Mouse (Mus musculus): ENCODE results near the gene Mab21l2. TPM values are rescaled to one million over a fixed set of nuclear protein-coding genes. Genes with fewer than 3 reads are reported as not detected.

The Mab21l2 gene
- 110 and 127 TPM in 2 replicates for polyA plus RNA-seq (2015; fragmentation: Nextera tagmentation; extraction: Ambion mirVana)

DNA sequence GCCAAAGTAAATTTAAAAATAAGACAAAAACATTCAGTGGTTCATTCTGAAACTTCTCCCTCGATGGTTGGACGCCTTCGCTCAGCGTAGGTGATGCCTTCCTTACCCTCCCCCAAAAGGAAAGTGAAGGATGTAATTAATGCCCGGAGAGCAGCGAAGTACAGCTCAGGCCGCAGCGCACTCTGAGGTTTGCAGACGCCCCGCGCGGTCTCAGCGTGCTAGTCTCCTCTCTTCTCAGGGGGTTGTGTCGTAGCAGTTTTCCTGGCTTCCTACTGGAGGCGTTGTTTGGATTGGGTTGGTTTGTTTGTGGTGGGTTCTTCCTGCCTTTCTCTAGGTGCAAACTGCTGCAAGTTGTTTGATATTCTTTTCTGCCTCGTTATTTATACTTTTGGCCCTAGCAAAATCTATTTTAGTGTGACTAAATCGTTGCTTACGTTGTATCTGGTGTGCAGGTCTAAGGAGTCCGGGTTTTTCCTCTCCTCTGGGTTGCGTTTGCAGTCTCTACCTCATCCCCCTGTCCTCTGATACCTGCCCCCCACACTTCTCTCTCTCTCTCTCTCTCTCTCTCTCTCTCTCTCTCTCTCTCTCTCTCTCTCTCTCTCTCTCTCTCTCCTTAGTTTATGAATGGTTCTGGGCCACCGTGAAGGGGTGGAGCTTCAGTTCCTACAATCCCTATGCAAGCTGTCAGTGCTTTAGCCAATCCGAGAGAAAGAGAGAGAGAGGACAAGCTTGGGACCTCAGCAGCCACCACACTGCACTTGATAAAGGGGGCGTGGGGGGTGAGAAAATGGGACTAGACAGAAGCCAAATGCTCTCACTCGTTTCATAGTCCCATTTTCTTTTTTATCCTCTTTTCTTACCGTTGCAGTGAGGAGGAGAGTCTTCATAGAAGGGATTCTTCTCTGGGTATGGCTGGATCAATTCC, at the start of gene Mab21l2:
TSS of gene Mab21l2 (minus strand) at position 539 of the 925 bp plus-strand sequence.
- 7% methylated on average over 25 of the region's 25 CpGs for WGBS
- peak within 1 kb of the TSS; percentile 51 for H3K4me3 ChIP-seq (replicated peaks)
- peak; percentile 89 for ATAC-seq
- H3K4me2 ChIP-seq (replicated peaks), result peak within 1 kb of the TSS; percentile 62
- peak within 1 kb of the TSS; percentile 96 for H3K27ac ChIP-seq
- no peaks in the 10 kb centered on the region for H3K36me3 ChIP-seq
- H3K4me1 ChIP-seq (replicated peaks), result no peaks in the 10 kb centered on the region
- H3K9ac ChIP-seq, result peak within 1 kb of the TSS; percentile 77
- 0 out of 2 replicates have a peak, but pooled peaks cover 5% of the 10 kb centered on the region for H3K27me3 ChIP-seq (replicated peaks)
- H3K9me3 ChIP-seq, result no peaks in the 10 kb centered on the region

DNA sequence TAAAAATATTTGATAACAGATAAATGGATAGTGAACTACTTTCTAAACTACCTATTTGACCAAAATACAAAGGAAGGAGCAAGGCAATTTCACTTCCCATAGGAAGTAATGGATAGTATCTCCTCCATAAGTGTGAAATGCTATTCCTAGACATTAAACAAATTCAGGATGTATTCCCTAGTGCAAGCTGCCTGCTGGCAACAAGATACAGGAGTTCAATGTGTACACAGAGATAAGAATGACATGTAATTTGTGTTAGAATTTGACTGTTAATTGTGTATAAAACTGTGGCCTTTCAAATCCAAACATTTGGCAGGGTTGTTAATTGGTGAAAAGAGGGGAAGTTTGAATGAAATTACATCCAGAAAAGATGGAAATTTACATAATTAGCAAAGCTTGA, 26.9 kb upstream of the Mab21l2 start:
- Histone ChIP-seq H3K4me2 (replicated peaks) (no peak overlapping the region), H3K27me3 (replicated peaks) (no peaks in the 10 kb centered on the region), H3K4me3 (replicated peaks) (no peak overlapping the region), H3K4me1 (replicated peaks) (no peaks in the 10 kb centered on the region), H3K9ac (no peak overlapping the region), H3K9me3 (no peaks in the 10 kb centered on the region), H3K36me3 (no peaks in the 10 kb centered on the region), H3K27ac (no peak overlapping the region)
- ATAC-seq, result no peak

DNA sequence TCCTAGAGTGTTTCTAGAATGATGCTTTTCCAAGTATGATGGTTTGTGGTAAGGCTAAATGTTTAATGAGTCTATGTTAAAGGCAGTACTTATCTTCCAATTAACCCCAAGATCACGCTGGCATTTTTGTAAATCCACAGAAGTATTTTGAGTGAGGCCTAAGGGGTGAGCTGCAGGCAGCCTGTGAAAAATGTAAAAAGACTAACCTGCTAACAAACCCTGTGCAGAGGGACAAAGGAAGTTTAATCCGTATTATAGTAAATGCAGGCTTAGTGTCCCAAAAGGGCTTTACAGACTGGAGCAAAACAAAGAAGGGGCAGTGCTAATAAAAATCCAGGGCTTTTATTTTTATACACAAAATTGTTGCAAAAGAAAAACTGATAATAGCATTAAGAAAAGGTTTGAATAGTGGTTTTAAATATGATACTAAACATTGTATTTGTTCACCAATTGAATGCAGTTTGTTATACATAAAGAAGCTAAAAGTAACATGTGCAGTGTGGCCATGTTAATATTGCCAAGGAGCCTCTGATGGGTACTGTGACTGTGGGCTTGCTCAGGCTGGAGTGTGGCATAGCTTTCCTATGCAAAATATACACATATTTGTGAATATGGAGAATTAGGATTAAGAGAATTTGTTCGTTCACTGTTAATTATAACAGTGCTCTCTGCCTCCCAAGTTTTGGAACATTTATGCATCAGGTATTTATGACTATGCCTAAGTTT, 24.3 kb upstream of the Mab21l2 start:
- WGBS, result 72% methylated on average over 3 of the region's 3 CpGs

DNA sequence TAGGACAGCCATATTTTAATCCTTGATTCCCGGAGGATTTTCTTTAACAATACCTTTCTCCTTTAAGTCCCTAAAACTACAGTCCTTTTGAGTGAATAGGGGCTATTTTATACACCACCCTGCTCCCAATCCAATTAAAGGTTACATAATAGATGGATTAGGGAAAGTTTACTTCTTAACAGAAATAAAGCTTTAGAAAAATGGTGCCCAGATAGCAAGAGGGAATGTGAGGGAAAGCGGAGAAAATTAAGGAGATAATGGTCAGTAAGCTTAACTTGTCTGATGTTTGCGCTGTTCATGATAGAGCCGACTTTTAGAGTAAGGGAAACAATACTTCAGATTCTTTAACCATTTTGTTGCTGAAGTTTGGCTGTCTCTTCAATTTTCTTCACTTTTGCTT, 23.1 kb upstream of the Mab21l2 start:
- Histone ChIP-seq H3K36me3 (no peaks in the 10 kb centered on the region), H3K27me3 (replicated peaks) (no peaks in the 10 kb centered on the region), H3K27ac (no peak overlapping the region), H3K4me2 (replicated peaks) (no peak overlapping the region), H3K9ac (no peak overlapping the region), H3K9me3 (no peaks in the 10 kb centered on the region), H3K4me1 (replicated peaks) (no peaks in the 10 kb centered on the region), H3K4me3 (replicated peaks) (no peak overlapping the region)
- ATAC-seq, result no peak
- 48% methylated on average over 4 of the region's 4 CpGs for WGBS

More for the DNA sequence above, 24.3 kb upstream of the Mab21l2 start:
- H3K27me3 ChIP-seq (replicated peaks), result no peaks in the 10 kb centered on the region
- H3K27ac ChIP-seq, result no peak overlapping the region
- H3K9me3 ChIP-seq, result no peaks in the 10 kb centered on the region
- H3K36me3 ChIP-seq, result no peaks in the 10 kb centered on the region
- H3K4me1 ChIP-seq (replicated peaks), result no peaks in the 10 kb centered on the region
- no peak overlapping the region for H3K9ac ChIP-seq
- no peak overlapping the region for H3K4me2 ChIP-seq (replicated peaks)
- ATAC-seq, result no peak
- H3K4me3 ChIP-seq (replicated peaks), result no peak overlapping the region

DNA sequence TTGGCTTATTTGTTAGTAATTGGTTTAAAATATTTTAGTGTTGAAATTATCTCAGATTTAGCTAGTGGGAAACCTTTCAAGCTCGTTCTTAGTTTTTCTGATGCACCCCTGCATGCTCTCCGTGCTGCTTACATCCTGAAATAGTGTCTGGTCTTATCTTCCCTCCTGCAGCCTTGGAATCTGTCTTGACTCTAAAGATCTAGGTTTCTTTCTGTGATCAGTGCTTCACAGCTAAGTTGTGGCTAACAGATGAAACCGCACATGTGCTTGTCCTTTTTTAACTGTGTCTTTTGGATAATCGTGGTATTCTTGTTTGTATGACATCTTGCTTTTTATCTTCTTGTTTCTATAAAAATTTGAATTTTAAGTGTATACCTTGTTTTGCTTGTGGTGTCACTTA, 18.9 kb upstream of the Mab21l2 start:
- H3K4me1 ChIP-seq (replicated peaks), result no peaks in the 10 kb centered on the region
- no peak overlapping the region for H3K4me3 ChIP-seq (replicated peaks)
- H3K9me3 ChIP-seq, result no peaks in the 10 kb centered on the region
- no peak for ATAC-seq
- no peaks in the 10 kb centered on the region for H3K27me3 ChIP-seq (replicated peaks)
- 77% methylated on average over 4 of the region's 4 CpGs for WGBS
- H3K27ac ChIP-seq, result no peak overlapping the region
- H3K9ac ChIP-seq, result no peak overlapping the region
- H3K4me2 ChIP-seq (replicated peaks), result no peak overlapping the region
- no peaks in the 10 kb centered on the region for H3K36me3 ChIP-seq

DNA sequence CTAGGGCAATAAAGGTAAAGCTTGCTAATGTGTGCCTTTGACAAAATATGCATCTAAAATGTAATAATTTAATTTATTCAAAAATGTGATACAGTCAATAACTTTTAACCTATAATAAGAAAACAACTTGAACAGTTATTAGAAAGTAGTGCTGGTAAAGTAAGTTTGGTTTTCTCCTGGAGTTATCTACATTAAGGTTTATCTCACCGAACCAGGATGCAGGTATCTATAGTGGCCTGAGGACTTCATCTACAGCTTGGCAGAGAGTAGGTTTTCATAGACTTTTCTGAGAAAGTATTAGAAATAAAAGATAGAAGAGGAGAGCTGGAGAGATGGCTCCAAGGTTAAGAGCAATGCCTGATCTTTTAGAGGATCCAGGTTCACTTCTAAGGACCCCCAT, 13.0 kb upstream of the Mab21l2 start:
- 96% methylated on average over 1 of the region's 1 CpGs for WGBS
- H3K27ac ChIP-seq, result no peak overlapping the region
- no peak for ATAC-seq

DNA sequence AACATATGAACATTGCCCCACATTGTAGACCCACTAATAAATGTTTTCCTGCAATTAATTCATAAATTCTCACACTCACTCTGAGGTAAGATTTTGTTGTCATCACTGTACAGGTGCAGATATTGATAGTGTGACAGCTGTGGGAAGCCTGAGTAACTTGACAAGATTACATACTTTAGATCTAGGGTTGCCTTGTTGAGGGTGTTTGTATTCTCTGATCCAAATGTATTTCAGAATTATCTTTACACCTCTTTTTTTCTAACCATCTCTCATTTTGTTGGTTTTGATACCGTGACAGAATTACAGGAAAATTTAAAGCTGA, 12.6 kb upstream of the Mab21l2 start:
- no peak for ATAC-seq
- no peak overlapping the region for H3K9ac ChIP-seq
- 94% methylated on average over 1 of the region's 1 CpGs for WGBS

More for the DNA sequence above, 13.0 kb upstream of the Mab21l2 start:
- Histone ChIP-seq H3K4me2 (replicated peaks) (no peak overlapping the region), H3K9me3 (no peaks in the 10 kb centered on the region), H3K9ac (no peak overlapping the region), H3K4me1 (replicated peaks) (0 out of 2 replicates have a peak, but pooled peaks cover 2% of the 10 kb centered on the region), H3K27me3 (replicated peaks) (no peaks in the 10 kb centered on the region), H3K4me3 (replicated peaks) (no peak overlapping the region), H3K36me3 (no peaks in the 10 kb centered on the region)

DNA sequence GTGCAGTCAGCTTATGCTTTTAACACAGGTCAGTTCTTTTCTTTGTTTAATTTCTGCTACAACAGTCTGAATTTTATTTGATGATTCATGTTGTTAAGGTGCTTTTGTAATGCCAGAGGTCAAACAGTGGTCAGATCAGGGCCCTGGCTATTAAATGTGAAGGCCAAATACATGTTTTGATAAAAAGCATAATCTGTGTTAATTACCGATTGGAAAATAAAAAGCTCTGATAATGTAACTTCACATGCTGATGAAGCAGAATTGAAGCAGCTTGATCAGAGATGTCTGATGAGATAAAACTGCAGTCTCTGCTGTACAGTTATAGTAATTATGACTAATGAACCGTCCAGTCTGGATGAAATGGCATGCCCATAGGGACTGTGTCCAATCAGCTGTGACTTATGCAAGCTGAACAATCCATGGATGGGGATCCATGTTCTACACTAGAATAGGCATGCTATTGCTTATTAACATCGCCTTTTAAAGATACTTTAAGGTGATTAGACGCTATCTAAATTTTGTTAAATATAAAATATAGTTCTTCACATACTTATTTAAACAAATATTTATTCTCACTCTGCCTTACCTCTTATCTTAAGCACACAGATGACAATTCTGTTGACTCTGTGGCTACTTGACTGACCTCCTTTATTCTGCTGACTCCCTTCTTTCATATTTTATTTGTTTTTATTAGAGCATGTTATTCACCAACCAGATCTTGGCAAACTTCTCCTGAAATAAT, 12.0 kb upstream of the Mab21l2 start:
- no peak overlapping the region for H3K9ac ChIP-seq
- no peak overlapping the region for H3K4me3 ChIP-seq (replicated peaks)
- no peak for ATAC-seq
- 0 out of 2 replicates have a peak, but pooled peaks cover 2% of the 10 kb centered on the region for H3K4me1 ChIP-seq (replicated peaks)
- no peaks in the 10 kb centered on the region for H3K27me3 ChIP-seq (replicated peaks)
- 73% methylated on average over 4 of the region's 4 CpGs for WGBS
- no peaks in the 10 kb centered on the region for H3K36me3 ChIP-seq
- no peak overlapping the region for H3K27ac ChIP-seq
- H3K9me3 ChIP-seq, result no peaks in the 10 kb centered on the region
- no peak overlapping the region for H3K4me2 ChIP-seq (replicated peaks)

More for the DNA sequence above, 12.6 kb upstream of the Mab21l2 start:
- Histone ChIP-seq H3K27ac (no peak overlapping the region), H3K27me3 (replicated peaks) (no peaks in the 10 kb centered on the region), H3K4me2 (replicated peaks) (no peak overlapping the region), H3K36me3 (no peaks in the 10 kb centered on the region), H3K9me3 (no peaks in the 10 kb centered on the region), H3K4me3 (replicated peaks) (no peak overlapping the region), H3K4me1 (replicated peaks) (0 out of 2 replicates have a peak, but pooled peaks cover 2% of the 10 kb centered on the region)

DNA sequence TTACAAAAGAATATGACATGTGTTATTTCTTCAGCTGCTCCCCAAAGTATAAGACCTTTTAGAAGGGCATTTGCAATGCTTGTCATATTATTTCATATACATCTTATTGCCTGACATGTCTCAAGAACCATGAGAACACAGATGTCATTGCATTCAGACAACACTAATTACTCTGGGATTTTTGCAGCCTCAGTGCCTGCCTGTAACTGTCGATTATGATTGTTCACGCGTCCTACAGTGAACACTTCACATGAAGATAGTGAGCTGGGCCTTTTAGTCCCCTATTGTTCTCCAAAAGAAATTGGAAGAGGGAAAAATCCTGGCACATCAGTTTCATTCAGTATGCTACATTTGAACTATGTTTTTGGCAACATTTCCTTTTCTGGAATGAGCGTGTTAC, 11.2 kb upstream of the Mab21l2 start:
- no peak for ATAC-seq
- Histone ChIP-seq H3K36me3 (no peaks in the 10 kb centered on the region), H3K4me3 (replicated peaks) (no peak overlapping the region), H3K27ac (no peak overlapping the region), H3K4me2 (replicated peaks) (no peak overlapping the region), H3K27me3 (replicated peaks) (no peaks in the 10 kb centered on the region), H3K9ac (no peak overlapping the region), H3K4me1 (replicated peaks) (0 out of 2 replicates have a peak, but pooled peaks cover 2% of the 10 kb centered on the region), H3K9me3 (no peaks in the 10 kb centered on the region)
- WGBS, result 72% methylated on average over 4 of the region's 4 CpGs

DNA sequence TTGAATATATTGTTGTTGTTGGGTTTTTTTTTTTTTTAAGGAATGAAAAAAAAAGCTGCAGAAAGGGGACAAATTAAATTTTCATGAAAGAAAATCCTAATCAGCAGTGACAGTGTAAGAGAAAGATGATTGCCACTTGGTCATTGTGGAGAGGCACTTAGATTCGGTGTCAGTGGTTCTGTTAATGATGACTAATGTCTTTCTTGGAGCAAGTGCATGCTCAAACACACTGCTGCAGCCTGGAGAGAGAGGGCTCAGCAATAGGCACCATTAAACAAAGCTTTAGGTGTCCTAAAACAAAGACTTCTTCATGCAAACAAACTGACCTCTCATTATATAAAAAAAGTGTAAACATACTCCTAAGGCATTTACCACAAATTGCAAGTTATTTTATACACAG, 10.5 kb upstream of the Mab21l2 start:
- Histone ChIP-seq H3K9ac (no peak overlapping the region), H3K4me1 (replicated peaks) (0 out of 2 replicates have a peak, but pooled peaks cover 2% of the 10 kb centered on the region), H3K4me2 (replicated peaks) (no peak overlapping the region), H3K27ac (no peak overlapping the region), H3K9me3 (no peaks in the 10 kb centered on the region), H3K27me3 (replicated peaks) (no peaks in the 10 kb centered on the region), H3K4me3 (replicated peaks) (no peak overlapping the region), H3K36me3 (no peaks in the 10 kb centered on the region)
- ATAC-seq, result no peak
- 30% methylated on average over 1 of the region's 1 CpGs for WGBS

DNA sequence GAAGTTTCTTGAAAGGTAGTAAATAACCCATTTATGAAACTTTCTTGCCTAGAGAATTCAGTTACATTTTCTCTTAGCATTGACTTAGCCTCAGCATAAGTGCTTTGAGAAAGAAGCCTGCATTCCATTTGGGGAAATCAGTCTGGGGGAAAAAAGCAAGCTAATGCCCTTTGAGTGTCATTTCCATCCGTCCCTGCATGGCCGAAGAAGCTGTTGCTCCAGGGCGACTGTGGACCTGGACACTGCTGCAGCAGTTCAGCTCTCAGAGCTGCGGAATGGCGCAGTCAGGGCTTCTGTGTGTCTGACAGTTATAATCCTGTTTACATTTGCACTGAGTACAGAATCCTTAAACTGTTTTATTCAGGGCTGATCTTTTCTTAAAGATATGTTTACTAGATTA, 3.7 kb upstream of the Mab21l2 start:
- H3K4me2 ChIP-seq (replicated peaks), result peak overlapping the region; percentile 51
- no peak overlapping the region for H3K4me3 ChIP-seq (replicated peaks)
- peak overlapping the region; percentile 89 for H3K27ac ChIP-seq
- no peak for ATAC-seq
- no peaks in the 10 kb centered on the region for H3K27me3 ChIP-seq (replicated peaks)
- H3K9ac ChIP-seq, result peak overlapping the region; percentile 44; the same call in 1 of the 2 replicates
- H3K36me3 ChIP-seq, result no peaks in the 10 kb centered on the region
- 53% methylated on average over 5 of the region's 5 CpGs for WGBS
- H3K9me3 ChIP-seq, result no peaks in the 10 kb centered on the region
- H3K4me1 ChIP-seq (replicated peaks), result 0 out of 2 replicates have a peak, but pooled peaks cover 2% of the 10 kb centered on the region

Measured in intestine, embryonic 15.5 days (tissue).